Mouse (Mus musculus) G1E (cell line): ENCODE data around the gene Spg21. TPM values are rescaled to one million over a fixed set of nuclear protein-coding genes. Genes with fewer than 3 reads are reported as not detected.

Experiments used
- ATAC-seq: 2 replicates; pipeline ENCODE4 v1.8.0; 2016; ENCODE audit warnings: mild to moderate bottlenecking; ENCODE audit not compliant: insufficient number of reproducible peaks, poor library complexity, low FRiP score, severe bottlenecking; ENCODE audit errors: extremely low read depth
- DNase-seq: peaks from one replicate; pipeline ENCODE4 v3.0.0; 2012; ENCODE audit warnings: low spot score
- H3K27me3 ChIP-seq: 2 replicates; pipeline ENCODE4 v1.6.1; 2012; ENCODE audit warnings: mild to moderate bottlenecking, low read length, inconsistent platforms; ENCODE audit not compliant: insufficient read depth
- H3K36me3 ChIP-seq: replicated peaks from 2 replicates; pipeline ENCODE3; 2012; ENCODE audit warnings: mild to moderate bottlenecking, inconsistent platforms
- H3K4me1 ChIP-seq: 2 replicates; pipeline ENCODE4 v1.6.1; 2012; ENCODE audit warnings: low read depth, low read length, inconsistent platforms, mixed read lengths; ENCODE audit not compliant: insufficient read depth
- H3K4me3 ChIP-seq: 2 replicates; pipeline ENCODE4 v1.5.1; 2012; ENCODE audit warnings: low read depth, mild to moderate bottlenecking, inconsistent platforms, low read length, moderate library complexity, mixed read lengths
- H3K9me3 ChIP-seq: replicated peaks from 2 replicates; pipeline ENCODE4 v1.6.1; 2012; ENCODE audit warnings: inconsistent platforms
- CTCF ChIP-seq: IDR thresholded peaks from 2 replicates; pipeline ENCODE4 v1.5.1; 2012; ENCODE audit warnings: low read depth, low read length, inconsistent platforms, mixed read lengths
- GATA1 ChIP-seq: IDR thresholded peaks from 2 replicates; pipeline ENCODE4 v1.6.1; 2012; ENCODE audit warnings: borderline replicate concordance, low read length, inconsistent platforms, mixed read lengths
- GATA2 ChIP-seq: IDR thresholded peaks from 2 replicates; pipeline ENCODE4 v1.6.1; 2012; ENCODE audit warnings: low read depth, low read length, inconsistent platforms, borderline replicate concordance
- POLR2AphosphoS5 ChIP-seq: IDR thresholded peaks from 2 replicates; pipeline ENCODE4 v1.6.1; 2012; ENCODE audit warnings: low read depth, low read length, inconsistent platforms; ENCODE audit not compliant: insufficient replicate concordance
- TAL1 ChIP-seq: conservative IDR thresholded peaks from 2 replicates; pipeline ENCODE4 v1.6.1; 2012; ENCODE audit warnings: low read depth, low read length, inconsistent platforms, mixed read lengths
- polyA plus RNA-seq: library from polyadenylated mRNA; stranded (reverse); fragments of >175 nt; gene quantifications from 2 replicates; pipeline ENCODE4 v1.2.3, GENCODE M21; 2012
- total RNA-seq, 2 experiments: library from RNA; stranded (forward) in 1 of 2; stranded (reverse) in 1 of 2; fragments of 200-1000 nt in 1 of 2; fragments of >200 nt in 1 of 2; fragmentation: Nextera tagmentation in 1 of 2; gene quantifications; 2 replicates each; pipeline ENCODE4 v1.2.3; 2014 to 2017

The Spg21 gene
- total and polyA plus RNA-seq, 3 experiments, result 19.7 to 71.6 (median 40.2) TPM

GRCm38 (mm10) chr9:65535789-65536469 is 75.2 kb downstream of the Spg21 start:
- peaks cover 43% of the 10 kb centered on the region for H3K4me1 ChIP-seq
- ATAC-seq (no peak), DNase-seq (no peak)
- H3K36me3 ChIP-seq, result no peaks in the 10 kb centered on the region
- no peaks in the 10 kb centered on the region for H3K9me3 ChIP-seq
- TF ChIP-seq GATA2 (no peak), CTCF (no peak), TAL1 (no peak), GATA1 (no peak), POLR2AphosphoS5 (no peak)
- peaks cover 27% of the 10 kb centered on the region; the same call in 1 of the 2 replicates for H3K27me3 ChIP-seq
- no peak overlapping the region for H3K4me3 ChIP-seq

- peaks cover 48% of the 10 kb centered on the region for H3K4me1 ChIP-seq
- no peak for ATAC-seq
- peaks cover 24% of the 10 kb centered on the region; the same call in 1 of the 2 replicates for H3K27me3 ChIP-seq
- no peaks in the 10 kb centered on the region for H3K9me3 ChIP-seq
- DNase-seq, result no peak
- H3K36me3 ChIP-seq, result no peaks in the 10 kb centered on the region
- no peak overlapping the region for H3K4me3 ChIP-seq
- TF ChIP-seq TAL1, result no peak
- TF ChIP-seq POLR2AphosphoS5, result no peak
- no peak for TF ChIP-seq CTCF
- TF ChIP-seq GATA2, result no peak
- TF ChIP-seq GATA1, result no peak
Measured at GRCm38 (mm10) chr9:65536491-65536890, 75.7 kb downstream of the Spg21 start.

Other genes with a start within 250 kb of the Spg21 start
- not detected in 2 replicates for gene Cilp, start 195.8 kb upstream of the Spg21 start, total RNA-seq (2014; fragmentation: Nextera tagmentation)
- under 0.01 TPM in 1 of 2 replicates, not detected in the other for gene Cilp, start 195.8 kb upstream of the Spg21 start, total RNA-seq (2017)
- gene Cilp, start 195.8 kb upstream of the Spg21 start, polyA plus RNA-seq, result not detected in 2 replicates
- 34.1 and 41.9 TPM in 2 replicates for gene Clpx, start 166.7 kb upstream of the Spg21 start, total RNA-seq (2014; fragmentation: Nextera tagmentation)
- gene Clpx, start 166.7 kb upstream of the Spg21 start, total RNA-seq (2017), result 59.5 and 64.9 TPM in 2 replicates
- 12.7 and 14.0 TPM in 2 replicates for gene Clpx, start 166.7 kb upstream of the Spg21 start, polyA plus RNA-seq
- 8.0 and 10.2 TPM in 2 replicates for gene Pdcd7, start 114.8 kb upstream of the Spg21 start, total RNA-seq (2014; fragmentation: Nextera tagmentation)
- 18.8 and 22.7 TPM in 2 replicates for gene Pdcd7, start 114.8 kb upstream of the Spg21 start, total RNA-seq (2017)
- gene Pdcd7, start 114.8 kb upstream of the Spg21 start, polyA plus RNA-seq, result 29.9 and 42.8 TPM in 2 replicates
- gene Ubap1l, start 99.9 kb upstream of the Spg21 start, total RNA-seq (2014; fragmentation: Nextera tagmentation), result 1.7 TPM in 1 of 2 replicates, not detected in the other
- gene Ubap1l, start 99.9 kb upstream of the Spg21 start, total RNA-seq (2017), result 0.55 TPM in 1 of 2 replicates, not detected in the other
- 0.06 and 0.10 TPM in 2 replicates for gene Ubap1l, start 99.9 kb upstream of the Spg21 start, polyA plus RNA-seq
- not detected in 2 replicates for gene Kbtbd13, start 69.3 kb upstream of the Spg21 start, total RNA-seq (2014; fragmentation: Nextera tagmentation)
- gene Kbtbd13, start 69.3 kb upstream of the Spg21 start, total RNA-seq (2017), result not detected in 2 replicates
- gene Kbtbd13, start 69.3 kb upstream of the Spg21 start, polyA plus RNA-seq, result not detected in 2 replicates
- gene Rasl12, start 62.4 kb upstream of the Spg21 start, total RNA-seq (2014; fragmentation: Nextera tagmentation), result not detected in 2 replicates
- 0.16 and 0.23 TPM in 2 replicates for gene Rasl12, start 62.4 kb upstream of the Spg21 start, total RNA-seq (2017)
- gene Rasl12, start 62.4 kb upstream of the Spg21 start, polyA plus RNA-seq, result not detected in 2 replicates
- gene Slc51b, start 38.0 kb upstream of the Spg21 start, total RNA-seq (2014; fragmentation: Nextera tagmentation), result not detected in 2 replicates
- not detected in 2 replicates for gene Slc51b, start 38.0 kb upstream of the Spg21 start, total RNA-seq (2017)
- gene Slc51b, start 38.0 kb upstream of the Spg21 start, polyA plus RNA-seq, result not detected in 2 replicates
- gene Mtfmt, start 25.2 kb upstream of the Spg21 start, total RNA-seq (2014; fragmentation: Nextera tagmentation), result 26.2 and 27.9 TPM in 2 replicates
- gene Mtfmt, start 25.2 kb upstream of the Spg21 start, total RNA-seq (2017), result 15.3 and 16.0 TPM in 2 replicates
- gene Mtfmt, start 25.2 kb upstream of the Spg21 start, polyA plus RNA-seq, result 8.3 and 9.0 TPM in 2 replicates
- gene Ankdd1a, start 59.2 kb downstream of the Spg21 start, total RNA-seq (2014; fragmentation: Nextera tagmentation), result not detected in 2 replicates
- gene Ankdd1a, start 59.2 kb downstream of the Spg21 start, total RNA-seq (2017), result 0.06 and 0.22 TPM in 2 replicates
- gene Ankdd1a, start 59.2 kb downstream of the Spg21 start, polyA plus RNA-seq, result not detected in 2 replicates
- gene Plekho2, start 119.1 kb downstream of the Spg21 start, total RNA-seq (2014; fragmentation: Nextera tagmentation), result 23.0 and 26.9 TPM in 2 replicates
- 31.9 and 35.4 TPM in 2 replicates for gene Plekho2, start 119.1 kb downstream of the Spg21 start, total RNA-seq (2017)
- 11.5 and 16.8 TPM in 2 replicates for gene Plekho2, start 119.1 kb downstream of the Spg21 start, polyA plus RNA-seq
- 13.0 and 28.7 TPM in 2 replicates for gene Pif1, start 126.2 kb downstream of the Spg21 start, total RNA-seq (2014; fragmentation: Nextera tagmentation)
- gene Pif1, start 126.2 kb downstream of the Spg21 start, total RNA-seq (2017), result 9.1 and 10.9 TPM in 2 replicates
- 6.9 and 7.1 TPM in 2 replicates for gene Pif1, start 126.2 kb downstream of the Spg21 start, polyA plus RNA-seq
- gene Rbpms2, start 168.7 kb downstream of the Spg21 start, total RNA-seq (2014; fragmentation: Nextera tagmentation), result not detected in 2 replicates
- gene Rbpms2, start 168.7 kb downstream of the Spg21 start, total RNA-seq (2017), result 0.33 and 0.81 TPM in 2 replicates
- 0.13 and 0.21 TPM in 2 replicates for gene Rbpms2, start 168.7 kb downstream of the Spg21 start, polyA plus RNA-seq
- gene Oaz2, start 207.1 kb downstream of the Spg21 start, total RNA-seq (2014; fragmentation: Nextera tagmentation), result 12.0 and 16.2 TPM in 2 replicates
- 39.3 and 43.0 TPM in 2 replicates for gene Oaz2, start 207.1 kb downstream of the Spg21 start, total RNA-seq (2017)
- gene Oaz2, start 207.1 kb downstream of the Spg21 start, polyA plus RNA-seq, result 85.7 and 118 TPM in 2 replicates